Mouse (Mus musculus) lung, adult 2 months (tissue): ENCODE results near the gene Sirt1. TPM values are rescaled to one million over a fixed set of nuclear protein-coding genes. Genes with fewer than 3 reads are reported as not detected.
A peak's percentile ranks its signal among the peaks of the same experiment; 100 is the strongest.
"Not testable (repeated sequence)": the region's sequence is repeated elsewhere in the genome, so short reads cannot be mapped to it uniquely, and the experiment has no call there.

Experiments
- DNase-seq: peaks from one replicate; pipeline ENCODE4 v3.0.0; 2022
- H3K4me1 ChIP-seq: fragments of 200-500 bp; 2 replicates; pipeline ENCODE4 v1.6.1; 2011; ENCODE audit warnings: low read length; ENCODE audit not compliant: control insufficient read depth, insufficient read depth
- H3K4me3 ChIP-seq: fragments of 200-500 bp; replicated peaks from 2 replicates; pipeline ENCODE3; 2011; ENCODE audit warnings: low read depth, mild to moderate bottlenecking, control low read depth, low read length; ENCODE audit errors: extremely low read depth
- CTCF ChIP-seq: fragments of 200-500 bp; IDR thresholded peaks from 2 replicates; pipeline ENCODE4 v1.5.1; 2011; ENCODE audit warnings: mild to moderate bottlenecking, low read length, control low read depth; ENCODE audit not compliant: insufficient read depth
- POLR2A ChIP-seq: fragments of 200-500 bp; IDR thresholded peaks from 2 replicates; pipeline ENCODE4 v1.6.1; 2011; ENCODE audit warnings: low read depth, mild to moderate bottlenecking, control low read depth, low read length, borderline replicate concordance; ENCODE audit errors: extremely low read depth
- WGBS: fragments of 180-500 bp; shearing (Covaris S2); methylation state at CpG from one replicate; pipeline ENCODE4 v1.1.7; 2018; 5-methylcytosine and 5-hydroxymethylcytosine counted together
- polyA plus RNA-seq: library from polyadenylated mRNA; depleted of rRNA; stranded (reverse); fragments of >200 nt; gene quantifications from 2 replicates; pipeline ENCODE4 v1.2.3, GENCODE M21; 2012

Gene Sirt1
- polyA plus RNA-seq, 1 experiment: 4.8 TPM

DNA sequence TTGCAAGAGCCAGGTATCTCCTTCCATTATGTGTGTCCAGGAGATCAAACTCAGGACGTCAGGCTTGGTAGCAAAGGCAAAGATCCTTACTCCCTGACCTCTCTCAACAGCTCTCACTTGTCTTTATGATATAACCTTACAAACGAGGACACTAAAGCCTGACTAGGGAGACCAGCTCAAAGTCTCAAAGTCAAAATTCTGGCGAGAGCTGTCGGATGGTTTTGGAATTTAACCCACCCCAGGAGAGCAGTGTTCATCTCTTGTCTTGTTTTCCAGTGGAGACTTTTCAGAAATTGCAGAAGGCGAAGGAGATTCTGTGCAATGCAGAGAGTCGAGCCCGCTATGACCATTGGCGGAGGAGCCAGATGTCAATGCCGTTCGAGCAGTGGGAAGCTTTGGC is 15.5 kb upstream of the Sirt1 start:
- no peaks in the 10 kb centered on the region for H3K4me1 ChIP-seq
- no peak for DNase-seq
- no peak overlapping the region for H3K4me3 ChIP-seq
- WGBS: 88% methylated on average over 10 of the region's 10 CpGs
- no peak for TF ChIP-seq CTCF
- no peak for TF ChIP-seq POLR2A

DNA sequence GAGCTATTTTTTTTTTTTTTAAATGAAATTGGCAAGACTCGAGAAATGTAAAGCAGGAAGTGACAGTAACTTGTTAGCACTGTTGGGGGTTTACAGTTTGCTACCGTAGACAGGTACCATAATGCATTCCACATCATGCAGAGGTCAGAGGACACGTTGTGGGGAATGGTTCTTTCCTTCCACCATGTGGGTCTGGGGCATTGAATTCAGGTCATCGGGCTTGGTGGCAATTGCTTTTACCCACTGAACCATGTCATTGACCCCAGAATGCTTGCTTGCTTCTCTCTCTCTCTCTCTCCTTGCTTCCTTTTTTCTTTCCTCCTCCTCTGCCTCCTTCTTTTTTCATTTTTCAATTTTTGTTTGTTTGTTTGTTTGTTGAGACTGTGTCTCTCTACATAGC is 7.4 kb upstream of the Sirt1 start:
- H3K4me1 ChIP-seq: no peaks in the 10 kb centered on the region
- DNase-seq: no peak
- H3K4me3 ChIP-seq: no peak overlapping the region
- no peak for TF ChIP-seq POLR2A
- TF ChIP-seq CTCF: no peak
- WGBS: 67% methylated on average over 4 of the region's 4 CpGs

DNA sequence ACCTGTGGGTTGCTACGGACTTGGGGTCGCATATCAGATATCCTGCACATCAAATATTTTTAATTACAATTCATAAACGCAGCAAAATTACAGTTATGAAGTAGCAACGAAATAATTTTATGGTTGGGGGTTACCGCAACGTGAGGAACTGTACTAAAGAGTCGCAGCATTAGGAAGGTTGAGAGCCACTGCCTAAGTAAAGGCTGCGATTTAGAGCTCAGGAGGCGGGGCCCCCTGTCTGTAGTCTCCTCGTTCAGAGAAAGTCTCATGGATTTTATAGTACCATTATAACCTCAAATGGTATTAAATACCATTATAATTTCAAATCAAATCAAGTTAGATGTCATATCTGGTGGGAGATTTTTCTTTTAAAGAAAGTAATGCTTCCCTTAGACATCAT is 5.5 kb upstream of the Sirt1 start:
- Histone ChIP-seq H3K4me3 (peak overlapping the region; percentile 74), H3K4me1 (no peaks in the 10 kb centered on the region)
- WGBS: 5% methylated on average over 10 of the region's 10 CpGs
- no peak for TF ChIP-seq POLR2A
- TF ChIP-seq CTCF: no peak
- DNase-seq: no peak

DNA sequence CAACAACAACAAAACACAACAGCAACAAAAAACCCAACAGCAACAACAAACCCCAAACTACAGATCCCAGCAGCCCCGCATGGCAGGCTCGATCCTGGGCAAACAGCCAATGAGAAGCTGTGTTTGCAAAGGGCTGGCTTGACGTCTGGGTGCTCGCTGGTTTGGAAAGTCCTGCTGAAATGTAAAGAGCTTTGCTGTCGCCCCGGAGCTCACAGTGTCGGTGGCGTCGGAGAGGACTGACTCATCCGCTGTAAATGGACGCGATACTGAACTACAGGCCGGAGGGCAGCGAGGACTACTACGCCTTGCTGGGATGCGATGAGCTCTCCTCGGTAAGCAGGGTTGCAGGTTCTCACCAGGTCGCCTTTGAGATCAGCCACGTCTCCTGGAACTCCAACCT is 4.9 kb upstream of the Sirt1 start:
- 0 out of 2 replicates have a peak, but pooled peaks cover 2% of the 10 kb centered on the region for H3K4me1 ChIP-seq
- peak overlapping the region; percentile 74 for H3K4me3 ChIP-seq
- WGBS: under 1% methylated on average over 19 of the region's 19 CpGs
- DNase-seq: peak; percentile 73
- TF ChIP-seq POLR2A (peak; percentile 71; the same call in 1 of the 2 replicates), CTCF (no peak)

DNA sequence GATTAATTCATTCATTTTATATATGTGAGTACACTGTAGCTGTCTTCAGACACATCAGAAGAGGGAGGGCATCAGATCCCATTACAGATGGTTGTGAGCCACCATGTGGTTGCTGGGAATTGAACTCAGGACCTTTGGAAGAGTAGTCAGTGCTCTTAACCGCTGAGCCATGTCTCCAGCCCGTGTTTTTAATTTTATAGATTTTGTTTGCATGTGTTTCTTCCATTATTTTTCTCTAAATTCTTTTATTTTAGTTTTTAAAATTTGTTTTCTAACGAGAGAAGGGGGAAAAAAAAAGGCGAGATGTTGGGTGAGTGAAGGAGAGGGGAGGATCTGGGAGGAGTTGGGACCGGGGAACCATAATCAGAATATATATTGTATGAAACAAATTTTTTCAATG is 4.4 kb upstream of the Sirt1 start:
- not testable (repeated sequence) for H3K4me3 ChIP-seq, DNase-seq, H3K4me1 ChIP-seq
- WGBS: 31% methylated on average over 5 of the region's 5 CpGs

GRCm38 (mm10) chr10:63382372-63383279 is 1.1 kb upstream of the Sirt1 start, which contains the start of gene Dnajc12:
Gene Dnajc12 (plus strand): TSS chr10:63382443.
- WGBS: under 1% methylated on average over 28 of the region's 28 CpGs
- peak; percentile 58 for DNase-seq
- TF ChIP-seq CTCF (peak; percentile 91), POLR2A (peak; percentile 97; the same call in 1 of the 2 replicates)
- Histone ChIP-seq H3K4me1 (0 out of 2 replicates have a peak, but pooled peaks cover 4% of the 10 kb centered on the region), H3K4me3 (peak within 1 kb of the TSS; percentile 92)

- TF ChIP-seq CTCF: no peak
- TF ChIP-seq POLR2A: no peak
- no peak overlapping the region for H3K4me3 ChIP-seq
- no peak for DNase-seq
- 0 out of 2 replicates have a peak, but pooled peaks cover 4% of the 10 kb centered on the region for H3K4me1 ChIP-seq
- 58% methylated on average over 6 of the region's 6 CpGs for WGBS
These were observed 2.4 kb downstream of the Sirt1 start for GRCm38 (mm10) chr10:63378948-63379680.

- H3K4me3 ChIP-seq: no peak overlapping the region
- no peak for TF ChIP-seq POLR2A
- peak; percentile 35 for TF ChIP-seq CTCF
- H3K4me1 ChIP-seq: 0 out of 2 replicates have a peak, but pooled peaks cover 4% of the 10 kb centered on the region
- DNase-seq: peak; percentile 45
- 17% methylated on average over 9 of the region's 9 CpGs for WGBS
These were observed 4.0 kb downstream of the Sirt1 start for GRCm38 (mm10) chr10:63377468-63377867.

DNA sequence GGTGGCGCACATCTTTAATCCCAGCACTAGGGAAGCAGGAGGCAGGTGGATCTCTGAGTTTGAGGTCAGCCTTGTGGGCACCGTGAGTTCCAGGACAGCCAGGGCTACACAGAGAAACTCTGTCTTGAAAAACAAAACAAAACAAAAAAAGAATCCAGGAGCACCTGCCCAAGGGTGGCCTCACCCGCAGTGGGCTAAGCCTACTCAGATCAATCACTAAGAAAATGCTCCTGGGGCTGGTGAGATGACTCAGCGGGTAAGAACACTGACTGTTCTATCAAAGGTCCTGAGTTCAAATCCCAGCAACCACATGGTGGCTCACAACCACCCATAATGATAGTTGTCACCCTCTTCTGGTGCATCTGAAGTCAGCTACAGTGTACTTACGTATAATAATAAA is 5.2 kb downstream of the Sirt1 start:
- 86% methylated on average over 5 of the region's 5 CpGs for WGBS

More for the DNA sequence above, 5.2 kb downstream of the Sirt1 start:
- H3K4me3 ChIP-seq: no peak overlapping the region
- no peaks in the 10 kb centered on the region for H3K4me1 ChIP-seq
- TF ChIP-seq POLR2A (no peak), CTCF (no peak)
- no peak for DNase-seq
